8 mouse cellular contexts compared by ENCODE assay signal in genomic region chr1:74110932-74111695, GRCm38 (mm10). TPM values are rescaled to one million over a fixed set of nuclear protein-coding genes. Genes with fewer than 3 reads are reported as not detected.
A peak's percentile ranks its signal among the peaks of the same experiment; 100 is the strongest.
DNase-seq lines count a peak whose midpoint lies in the region; ATAC-seq and TF ChIP-seq lines count a peak whose summit lies in the region.

No protein-coding gene starts in this region.

- no peak for TF ChIP-seq CTCF in E14TG2a.4 (conservative IDR thresholded peaks at IDR 0.05; ENCODE audit: low read length)
- TF ChIP-seq CTCF in intestine, postnatal 0 days (IDR thresholded peaks at IDR 0.05; ENCODE audit: low read depth) = no peak

- peak overlapping the region; percentile 18 for H3K4me2 ChIP-seq in limb, embryonic 12.5 days
- no peak overlapping the region for H3K4me2 ChIP-seq in intestine, postnatal 0 days (replicated peaks; ENCODE audit: low read depth)
- H3K4me2 ChIP-seq in liver, embryonic 11.5 days = no peak overlapping the region

- H3K27ac ChIP-seq in limb, embryonic 12.5 days = peak overlapping the region; percentile 70
- no peak overlapping the region for H3K27ac ChIP-seq in intestine, postnatal 0 days (ENCODE audit: low read depth, low read length)
- H3K27ac ChIP-seq in liver, embryonic 11.5 days (ENCODE audit: low read depth, low read length) = no peak overlapping the region

- WGBS in limb, embryonic 12.5 days = 13% methylated on average over 8 of the region's 8 CpGs
- WGBS in intestine, postnatal 0 days = 44% methylated on average over 8 of the region's 8 CpGs
- WGBS in liver, embryonic 11.5 days = 24% methylated on average over 8 of the region's 8 CpGs

- 0 out of 2 replicates have a peak overlapping the region, but pooled peaks have one; percentile 24 for H3K9ac ChIP-seq in limb, embryonic 12.5 days (replicated peaks)
- no peak overlapping the region for H3K9ac ChIP-seq in intestine, postnatal 0 days (ENCODE audit: low read depth, low read length)
- H3K9ac ChIP-seq in liver, embryonic 11.5 days (ENCODE audit: low read depth, low read length) = no peak overlapping the region

- H3K36me3 ChIP-seq in E14TG2a.4 (ENCODE audit: insufficient read depth, low read length) = no peaks in the 10 kb centered on the region
- no peaks in the 10 kb centered on the region for H3K36me3 ChIP-seq in limb, embryonic 12.5 days
- no peaks in the 10 kb centered on the region for H3K36me3 ChIP-seq in intestine, postnatal 0 days (ENCODE audit: control insufficient read depth, insufficient read depth)
- no peaks in the 10 kb centered on the region for H3K36me3 ChIP-seq in liver, embryonic 11.5 days (ENCODE audit: control insufficient read depth, insufficient read depth, low read length)

- peak overlapping the region; percentile 43 for H3K4me3 ChIP-seq in E14TG2a.4 (replicated peaks; ENCODE audit: low read length)
- no peak overlapping the region for H3K4me3 ChIP-seq in limb, embryonic 12.5 days (replicated peaks)
- no peak overlapping the region for H3K4me3 ChIP-seq in intestine, postnatal 0 days (ENCODE audit: low read depth, low read length)
- H3K4me3 ChIP-seq in liver, embryonic 11.5 days (ENCODE audit: low read depth, low read length) = no peak overlapping the region

- H3K9me3 ChIP-seq in E14TG2a.4 (ENCODE audit: low read length) = no peaks in the 10 kb centered on the region
- no peaks in the 10 kb centered on the region for H3K9me3 ChIP-seq in limb, embryonic 12.5 days
- H3K9me3 ChIP-seq in intestine, postnatal 0 days (ENCODE audit: control insufficient read depth) = no peaks in the 10 kb centered on the region
- H3K9me3 ChIP-seq in liver, embryonic 11.5 days (ENCODE audit: control insufficient read depth, low read length) = no peaks in the 10 kb centered on the region

- H3K4me1 ChIP-seq in E14TG2a.4 (replicated peaks; ENCODE audit: low read depth, low read length) = peaks cover 72% of the 10 kb centered on the region
- H3K4me1 ChIP-seq in limb, embryonic 12.5 days (replicated peaks) = peaks cover 42% of the 10 kb centered on the region
- H3K4me1 ChIP-seq in intestine, postnatal 0 days (replicated peaks; ENCODE audit: control insufficient read depth, insufficient read depth, low read length) = no peaks in the 10 kb centered on the region
- H3K4me1 ChIP-seq in liver, embryonic 11.5 days (replicated peaks; ENCODE audit: control insufficient read depth, insufficient read depth, low read length) = peaks cover 4% of the 10 kb centered on the region

- H3K27me3 ChIP-seq in E14TG2a.4 (ENCODE audit: insufficient read depth, low read length) = peaks cover 66% of the 10 kb centered on the region
- H3K27me3 ChIP-seq in limb, embryonic 12.5 days = no peaks in the 10 kb centered on the region
- H3K27me3 ChIP-seq in intestine, postnatal 0 days (replicated peaks; ENCODE audit: control insufficient read depth, insufficient read depth, low read length) = no peaks in the 10 kb centered on the region
- H3K27me3 ChIP-seq in liver, embryonic 11.5 days (replicated peaks; ENCODE audit: control insufficient read depth, insufficient read depth, low read length) = 0 out of 2 replicates have a peak, but pooled peaks cover 7% of the 10 kb centered on the region

- peak; percentile 75; the same call in 1 of the 2 replicates for ATAC-seq in limb, embryonic 12.5 days (ENCODE audit: insufficient number of reproducible peaks, insufficient read depth, low FRiP score, low TSS enrichment, low read depth)
- no peak for ATAC-seq in intestine, postnatal 0 days
- no peak for ATAC-seq in liver, embryonic 11.5 days (replicated peaks; ENCODE audit: low FRiP score)

- peak; percentile 99 for DNase-seq in R1 (ENCODE audit: low read depth, low spot score)
- DNase-seq in forelimb bud, embryonic 11.5 days (ENCODE audit: low read depth, low spot score) = peak; percentile 62
- DNase-seq in thymus, postnatal 0 days (ENCODE audit: low spot score) = no peak
- DNase-seq in liver, embryonic 11.5 days (ENCODE audit: low spot score) = no peak
- DNase-seq in c-Kit-positive CD71-positive TER-119-positive erythroid progenitor cells, embryonic 14.5 days (ENCODE audit: low spot score) = no peak

RNA-seq across cellular contexts. Expression of gene Tns1, which starts 13.1 kb away (rescaled TPM):
- 36.7 and 44.9 TPM in 2 replicates for polyA plus RNA-seq in limb, embryonic 12.5 days (2016; fragmentation: Nextera tagmentation; extraction: Ambion mirVana)
- polyA plus RNA-seq in intestine, postnatal 0 days (2015; fragmentation: Nextera tagmentation; extraction: Ambion mirVana) = 20.0 and 21.5 TPM in 2 replicates
- polyA plus RNA-seq in thymus, postnatal 0 days (2015; fragmentation: Nextera tagmentation; extraction: Ambion mirVana) = 12.6 and 13.0 TPM in 2 replicates
- 19.4 and 20.4 TPM in 2 replicates for polyA plus RNA-seq in liver, embryonic 11.5 days (2014; fragmentation: Nextera tagmentation; extraction: Ambion mirVana)

RNA-seq across cellular contexts. Expression of gene Rufy4, which starts 14.2 kb away (rescaled TPM):
- polyA plus RNA-seq in limb, embryonic 12.5 days (2016; fragmentation: Nextera tagmentation; extraction: Ambion mirVana) = 0.15 and 0.18 TPM in 2 replicates
- polyA plus RNA-seq in intestine, postnatal 0 days (2015; fragmentation: Nextera tagmentation; extraction: Ambion mirVana) = 0.10 TPM in 1 of 2 replicates, not detected in the other
- polyA plus RNA-seq in thymus, postnatal 0 days (2015; fragmentation: Nextera tagmentation; extraction: Ambion mirVana) = 0.08 and 0.15 TPM in 2 replicates
- 0.17 and 0.34 TPM in 2 replicates for polyA plus RNA-seq in liver, embryonic 11.5 days (2014; fragmentation: Nextera tagmentation; extraction: Ambion mirVana)

RNA-seq across cellular contexts. Expression of gene Cxcr2, which starts 42.7 kb away (rescaled TPM):
- 0.06 and 0.09 TPM in 2 replicates for polyA plus RNA-seq in limb, embryonic 12.5 days (2016; fragmentation: Nextera tagmentation; extraction: Ambion mirVana)
- polyA plus RNA-seq in intestine, postnatal 0 days (2015; fragmentation: Nextera tagmentation; extraction: Ambion mirVana) = 0.07 TPM in 2 replicates
- polyA plus RNA-seq in thymus, postnatal 0 days (2015; fragmentation: Nextera tagmentation; extraction: Ambion mirVana) = 0.15 and 0.20 TPM in 2 replicates
- 0.47 and 0.70 TPM in 2 replicates for polyA plus RNA-seq in liver, embryonic 11.5 days (2014; fragmentation: Nextera tagmentation; extraction: Ambion mirVana)

Comparison
In these comparisons a context has a peak if more than half of its experiments do, and no peak if none do; other contexts are left out.
1. DNase-seq: peak in R1 (single experiment) and forelimb bud, embryonic 11.5 days (single experiment); none in thymus, postnatal 0 days (single experiment), liver, embryonic 11.5 days (single experiment) and c-Kit-positive CD71-positive TER-119-positive erythroid progenitor cells, embryonic 14.5 days (single experiment).